Mouse (Mus musculus) frontal cortex, postnatal 25 days (tissue): ENCODE measurements around the gene Pamr1.

ENCODE experiments used
- DNase-seq, 2 experiments: peaks; one replicate each; pipeline ENCODE4 v3.0.0; 2022; ENCODE audit warnings: low spot score in 2 of 2

Gene Pamr1

GRCm38 (mm10) chr2:102661052-102661451 is 111.2 kb downstream of the Pamr1 start:
- DNase-seq, result no peak

DNA sequence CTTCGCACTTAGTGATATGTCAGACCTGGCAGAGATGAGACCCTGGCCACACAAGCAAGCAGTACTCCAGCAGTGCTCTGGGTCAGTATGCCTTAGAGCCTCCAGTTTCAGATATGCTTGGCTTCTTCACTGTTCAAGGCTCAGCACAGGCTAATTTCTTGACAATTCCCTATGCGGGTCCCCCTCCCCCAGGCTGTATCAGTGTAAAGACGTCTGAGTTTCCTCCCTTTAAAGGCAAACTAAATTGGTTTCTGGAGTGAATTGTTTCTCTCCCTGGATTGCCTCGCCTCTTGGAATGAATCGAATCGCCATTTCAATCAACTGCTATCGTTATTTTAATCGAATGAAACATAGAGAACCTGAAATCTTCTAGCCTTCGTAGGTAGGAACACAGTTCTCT is 113.1 kb downstream of the Pamr1 start:
- DNase-seq, result no peak

DNA sequence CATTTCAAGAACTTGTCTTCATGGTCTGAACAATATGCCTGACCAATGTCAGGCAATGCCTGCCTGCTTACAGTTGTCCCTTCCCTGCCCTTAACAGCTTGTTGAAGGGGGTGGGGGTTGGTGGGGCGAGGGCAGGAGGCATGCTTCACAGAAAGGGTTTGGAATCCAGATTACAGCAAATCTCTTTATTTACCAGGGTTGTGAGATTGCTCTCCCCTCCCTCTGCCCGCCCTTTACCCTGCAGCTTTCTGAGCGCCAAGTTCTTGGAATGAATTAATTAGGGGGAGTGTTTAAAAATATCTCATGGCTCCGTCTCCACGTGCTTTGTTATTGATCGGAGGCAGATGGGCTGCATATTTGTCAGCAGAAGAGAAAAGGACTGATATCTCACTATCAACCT is 113.5 kb downstream of the Pamr1 start:
- DNase-seq, result no peak

DNA sequence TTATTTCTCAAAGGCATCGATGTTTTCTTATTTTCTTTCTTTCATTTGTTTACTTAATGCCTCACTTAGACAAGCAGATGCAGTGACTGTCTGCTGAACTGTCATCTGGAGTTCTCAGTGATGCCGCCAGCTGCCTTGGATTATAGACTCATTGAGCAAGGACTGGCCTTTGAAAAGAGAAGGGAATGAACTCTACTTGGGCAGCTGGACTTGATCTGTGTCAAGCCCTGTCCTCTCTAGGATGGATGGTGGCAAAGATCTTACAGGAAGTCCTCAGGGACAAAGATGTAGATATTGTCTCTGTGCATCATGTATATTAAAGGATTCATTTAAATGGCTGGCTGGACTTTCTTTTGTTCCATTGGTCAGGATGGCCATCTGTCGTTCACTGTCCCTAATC is 114.1 kb downstream of the Pamr1 start:
- no peak for DNase-seq

DNA sequence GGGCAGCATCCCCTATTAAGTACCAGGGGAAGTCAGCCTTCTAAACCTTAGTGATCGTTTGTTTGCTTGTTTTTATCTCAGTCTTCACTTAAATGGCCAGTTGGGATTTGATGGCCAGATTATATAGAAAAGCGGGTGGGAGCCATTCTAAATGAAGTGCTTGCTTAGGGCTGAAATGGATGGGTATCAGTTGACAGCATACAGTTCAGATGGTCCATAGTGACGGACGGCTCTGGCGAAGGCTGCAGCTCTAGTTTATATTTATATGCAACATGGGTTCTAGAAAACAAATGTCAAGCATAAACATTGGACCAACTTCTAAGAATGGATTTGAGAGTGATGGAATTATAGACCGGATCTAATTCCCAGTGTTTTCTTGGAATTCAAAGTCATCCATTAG is 118.2 kb downstream of the Pamr1 start:
- DNase-seq, result no peak

DNA sequence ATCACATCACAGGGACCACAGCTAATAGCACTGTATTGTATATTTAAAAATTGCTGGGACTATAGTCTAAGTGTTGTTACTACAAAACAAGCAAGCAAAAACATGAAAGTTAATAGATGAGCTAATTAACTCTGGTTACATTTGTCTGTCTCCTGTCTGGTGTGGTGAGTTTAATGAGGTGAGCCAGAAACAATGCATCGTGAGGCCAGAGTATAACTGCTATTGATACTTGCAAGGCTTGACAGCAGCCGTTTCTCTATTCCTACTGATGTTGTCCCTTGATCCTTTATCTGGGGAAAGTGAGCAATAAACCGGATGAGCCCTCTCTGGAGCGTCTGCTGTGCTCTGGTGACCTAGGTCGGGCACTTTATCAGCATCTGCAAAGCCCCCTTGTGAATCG is 119.8 kb downstream of the Pamr1 start:
- DNase-seq, result no peak

DNA sequence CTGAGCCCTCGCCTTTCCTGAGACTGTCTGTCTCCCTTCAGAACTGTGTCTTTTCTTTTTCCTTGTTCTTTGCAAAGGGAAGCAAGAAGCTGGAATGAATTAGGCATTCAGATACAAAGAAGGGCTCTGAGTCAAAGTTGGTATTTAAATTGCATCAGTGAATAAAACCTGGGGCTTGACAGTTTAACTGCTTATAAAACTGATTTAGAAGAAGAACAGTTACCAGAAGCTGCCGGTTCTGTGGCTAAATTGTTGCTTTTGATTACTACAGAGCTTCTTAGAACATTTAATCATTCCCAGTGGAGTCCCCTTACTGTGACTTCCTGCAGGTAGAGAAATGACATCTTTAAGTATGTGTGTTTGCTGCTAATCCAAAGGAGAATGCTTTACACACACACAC is 124.8 kb downstream of the Pamr1 start:
- DNase-seq, result no peak

DNA sequence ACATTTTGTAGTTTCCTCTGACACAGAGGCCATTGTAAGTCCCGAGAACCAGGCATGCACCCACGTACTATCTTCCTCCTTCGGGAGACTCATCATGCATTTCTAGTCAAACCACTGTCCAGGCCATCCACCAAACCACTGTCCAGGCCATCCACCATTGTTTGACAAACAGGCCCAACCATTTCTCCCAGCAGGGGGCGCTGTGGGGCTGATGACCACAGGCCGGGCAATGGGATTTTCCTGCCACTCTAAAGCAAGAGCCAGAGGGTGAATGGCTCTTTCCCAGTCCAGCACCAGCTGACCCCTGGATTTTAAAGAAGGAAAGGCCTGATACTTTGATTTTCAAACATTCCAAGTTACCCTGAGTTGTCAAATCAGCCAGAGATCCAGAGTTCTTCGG is 125.5 kb downstream of the Pamr1 start:
- peak; percentile 65 to 70 for DNase-seq

DNA sequence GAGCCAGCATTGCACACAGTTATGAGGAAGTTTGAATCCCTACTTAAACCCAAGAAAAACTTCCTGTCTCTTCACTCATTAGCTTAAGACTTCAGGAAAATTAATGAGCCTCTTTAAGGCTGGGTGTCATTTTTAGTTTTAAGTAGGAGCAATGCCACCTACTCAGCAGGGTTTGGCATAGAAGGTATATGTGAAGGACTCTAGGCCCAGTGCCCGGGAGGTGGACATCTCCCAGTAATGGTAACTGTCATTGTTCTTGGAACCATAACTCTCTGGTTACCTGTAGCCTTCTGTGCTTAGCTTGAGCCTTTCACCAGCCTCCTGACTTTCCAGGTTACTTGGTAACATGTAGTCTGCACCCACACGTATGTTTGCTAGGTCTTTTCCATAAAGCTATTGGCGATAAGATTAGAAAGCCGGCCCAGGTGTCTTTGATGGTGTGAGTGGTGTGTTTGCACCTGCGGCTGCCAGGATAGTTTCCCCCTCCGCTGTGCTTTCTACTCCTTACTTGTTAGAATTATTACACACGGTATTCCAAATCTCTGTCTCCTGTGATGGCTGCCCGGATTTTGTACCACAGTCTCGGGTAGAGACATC is 127.0 kb downstream of the Pamr1 start:
- no peak for DNase-seq

GRCm38 (mm10) chr2:102677400-102677799 is 127.6 kb downstream of the Pamr1 start:
- DNase-seq, result no peak

DNA sequence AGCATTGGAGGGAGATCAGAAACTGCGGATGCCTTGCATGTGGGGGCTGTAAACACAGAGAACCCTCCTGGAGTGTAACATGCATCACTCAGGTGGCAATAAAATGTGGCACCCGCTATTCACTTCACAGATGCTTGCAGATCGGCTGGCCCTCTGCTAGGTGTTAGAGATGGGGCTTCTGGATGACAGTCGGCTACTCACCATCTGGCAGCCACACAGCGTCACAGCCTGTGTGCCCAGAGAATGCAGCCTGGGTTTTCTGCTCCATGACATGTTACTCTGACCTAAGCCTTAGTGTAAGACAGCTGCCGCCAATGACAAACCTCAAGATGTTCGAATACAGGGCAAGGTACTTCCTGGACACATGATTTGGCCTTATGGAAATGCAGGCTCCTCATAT is 131.5 kb downstream of the Pamr1 start:
- no peak for DNase-seq

DNA sequence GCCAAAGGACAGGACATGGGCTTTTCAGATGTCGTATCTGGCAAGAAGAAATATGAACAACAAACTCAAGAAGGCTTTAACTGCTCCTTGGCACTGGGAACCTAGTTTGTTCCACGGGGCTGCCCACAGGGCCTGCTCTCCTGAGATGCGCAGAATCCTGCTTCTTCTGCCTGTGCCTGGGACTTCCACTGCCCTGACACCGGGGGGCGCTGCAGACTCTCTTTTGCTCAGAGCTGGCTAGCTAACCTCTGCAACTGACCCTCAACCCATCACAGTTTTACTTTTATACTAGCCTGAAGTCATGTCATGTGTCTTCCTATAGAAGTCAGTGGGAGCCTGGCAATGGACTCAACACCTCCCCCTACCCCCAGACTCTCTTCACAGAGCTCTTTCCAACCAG is 132.4 kb downstream of the Pamr1 start:
- DNase-seq, result no peak

DNA sequence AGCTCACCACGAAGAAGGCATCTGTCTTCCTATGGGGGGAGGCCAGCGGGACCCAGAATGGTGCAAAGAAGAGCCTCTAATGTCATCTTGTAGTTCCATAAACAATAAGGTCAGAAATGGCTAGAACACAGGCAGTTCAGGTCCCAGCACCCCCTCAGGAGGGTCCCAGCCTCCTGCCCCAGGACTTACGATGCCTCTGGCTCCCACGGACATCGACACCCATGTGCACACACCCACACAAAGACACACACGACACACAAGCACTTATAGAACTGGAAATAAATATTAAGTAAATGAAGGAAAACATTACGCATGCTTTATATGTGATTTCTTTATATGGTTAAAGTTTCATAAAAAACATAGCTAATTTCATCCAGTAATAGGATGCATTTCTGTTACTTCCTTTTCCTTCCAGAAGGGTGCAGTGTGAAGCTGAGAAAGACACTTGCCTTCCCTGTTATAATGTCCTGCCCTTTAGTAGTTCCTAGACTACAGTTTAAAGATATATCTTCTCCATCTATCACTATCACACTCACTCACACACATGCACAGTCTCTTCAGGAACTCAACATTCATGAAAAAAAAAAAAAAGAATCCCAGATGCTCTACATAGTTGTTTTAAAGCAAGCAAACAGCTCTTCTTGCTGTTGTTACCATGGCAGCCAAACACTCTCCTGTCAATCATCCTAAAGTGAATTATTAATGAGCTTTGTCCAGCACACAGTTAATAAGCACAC is 135.7 kb downstream of the Pamr1 start:
- no peak for DNase-seq

GRCm38 (mm10) chr2:102686108-102686450 is 136.3 kb downstream of the Pamr1 start:
- no peak for DNase-seq
